Mouse (Mus musculus) myocyte (in vitro differentiated cells): ENCODE measurements at regions not wholly inside any gene's neighbourhood (a gene's known extent, or its start where the extent isn't known, plus 50 kb on each side); places are given as distances from the start of the nearest gene placed in this dataset.

Experiments
- H3K27me3 ChIP-seq: one replicate; pipeline ENCODE4 v1.6.1; 2011; ENCODE audit not compliant: control insufficient read depth, insufficient read depth, insufficient read length
- H3K36me3 ChIP-seq: one replicate; pipeline ENCODE4 v1.6.1; 2011; ENCODE audit not compliant: control insufficient read depth, insufficient read depth
- H3K4me2 ChIP-seq: one replicate; pipeline ENCODE4 v1.6.1; 2011; ENCODE audit warnings: low read depth, control low read depth
- H3K4me3 ChIP-seq: one replicate; pipeline ENCODE4 v1.5.1; 2011; ENCODE audit warnings: mild to moderate bottlenecking, control low read depth, moderate library complexity
- H3K79me2 ChIP-seq: one replicate; pipeline ENCODE4 v1.6.1; 2011; ENCODE audit not compliant: control insufficient read depth, insufficient read depth
- H3ac ChIP-seq: one replicate; pipeline ENCODE4 v1.6.1; 2011; ENCODE audit not compliant: control insufficient read depth, insufficient read length
- CEBPB ChIP-seq: IDR thresholded peaks from 2 replicates; pipeline ENCODE4 v1.6.1; 2011; ENCODE audit warnings: mild to moderate bottlenecking, moderate library complexity; ENCODE audit not compliant: poor library complexity, insufficient read depth, severe bottlenecking
- E2F4 ChIP-seq: IDR thresholded peaks from one replicate; pipeline ENCODE4 v1.6.1; 2011; ENCODE audit warnings: mild to moderate bottlenecking, control low read depth, moderate library complexity; ENCODE audit not compliant: insufficient read depth
- MAX ChIP-seq: IDR thresholded peaks from one replicate; pipeline ENCODE4 v1.6.1; 2011; ENCODE audit warnings: low read depth, mild to moderate bottlenecking, control low read depth
- MYOD1 ChIP-seq, 3 experiments: IDR thresholded peaks; one replicate each; pipeline ENCODE4 v1.6.1; 2011; ENCODE audit warnings: control low read depth in 2 of 3, low read depth in 2 of 3, mild to moderate bottlenecking in 2 of 3, moderate library complexity in 1 of 3; ENCODE audit not compliant: insufficient read length in 2 of 3, control insufficient read depth in 1 of 3
- MYOG ChIP-seq, 3 experiments: IDR thresholded peaks; one replicate each; pipeline ENCODE4 v1.6.1; 2011; ENCODE audit warnings: control low read depth in 2 of 3, low read depth in 2 of 3, mild to moderate bottlenecking in 2 of 3; ENCODE audit not compliant: insufficient read length in 2 of 3, control insufficient read depth in 1 of 3, insufficient read depth in 1 of 3
- POLR2A ChIP-seq: IDR thresholded peaks from one replicate; pipeline ENCODE4 v1.6.1; 2011; ENCODE audit warnings: low read depth, mild to moderate bottlenecking, control low read depth, moderate library complexity; ENCODE audit not compliant: insufficient read length
- POLR2AphosphoS2 ChIP-seq: IDR thresholded peaks from one replicate; pipeline ENCODE4 v1.6.1; 2011; ENCODE audit warnings: low read depth, control low read depth; ENCODE audit not compliant: insufficient read length
- REST ChIP-seq: IDR thresholded peaks from one replicate; pipeline ENCODE4 v1.6.1; 2011; ENCODE audit warnings: mild to moderate bottlenecking, control low read depth, moderate library complexity; ENCODE audit not compliant: insufficient read depth, insufficient read length
- SRF ChIP-seq: IDR thresholded peaks from one replicate; pipeline ENCODE4 v1.6.1; 2011; ENCODE audit warnings: low read depth; ENCODE audit not compliant: control insufficient read depth, insufficient read length
- TCF12 ChIP-seq: IDR thresholded peaks from one replicate; pipeline ENCODE4 v1.6.1; 2011; ENCODE audit warnings: mild to moderate bottlenecking, control low read depth; ENCODE audit not compliant: poor library complexity, insufficient read depth, severe bottlenecking
- TCF3 ChIP-seq: IDR thresholded peaks from one replicate; pipeline ENCODE4 v1.6.1; 2011; ENCODE audit warnings: low read depth, control low read depth; ENCODE audit not compliant: insufficient read length
- USF1 ChIP-seq: IDR thresholded peaks from one replicate; pipeline ENCODE4 v1.6.1; 2011; ENCODE audit warnings: low read depth, mild to moderate bottlenecking, control low read depth, moderate library complexity

GRCm38 (mm10) chr1:76024650-76025049, 478.6 kb downstream of the Slc4a3 start:
- no peaks in the 10 kb centered on the region for H3K27me3 ChIP-seq
- no peak overlapping the region for H3K4me3 ChIP-seq
- no peaks in the 10 kb centered on the region for H3K36me3 ChIP-seq
- no peaks in the 10 kb centered on the region for H3K79me2 ChIP-seq
- H3K4me2 ChIP-seq, result no peak overlapping the region
- TF ChIP-seq E2F4 (no peak), MYOD1 (IDR thresholded peaks at IDR 0.05; ENCODE audit: control insufficient read depth in 1 of 3, insufficient read length in 2 of 3, low read depth in 2 of 3) (no peak), POLR2AphosphoS2 (no peak), POLR2A (no peak), MAX (no peak), USF1 (no peak), SRF (no peak), TCF3 (no peak), REST (no peak), TCF12 (no peak), CEBPB (no peak), MYOG (IDR thresholded peaks at IDR 0.05; ENCODE audit: control insufficient read depth in 1 of 3, insufficient read depth in 1 of 3, insufficient read length in 2 of 3, low read depth in 2 of 3) (no peak)
- no peak overlapping the region for H3ac ChIP-seq

GRCm38 (mm10) chr1:76025389-76025788, 479.3 kb downstream of the Slc4a3 start:
- Histone ChIP-seq H3K4me3 (no peak overlapping the region), H3K79me2 (no peaks in the 10 kb centered on the region), H3ac (no peak overlapping the region), H3K27me3 (no peaks in the 10 kb centered on the region), H3K36me3 (no peaks in the 10 kb centered on the region), H3K4me2 (no peak overlapping the region)
- TF ChIP-seq MYOG (IDR thresholded peaks at IDR 0.05; ENCODE audit: control insufficient read depth in 1 of 3, insufficient read depth in 1 of 3, insufficient read length in 2 of 3, low read depth in 2 of 3) (no peak), SRF (no peak), USF1 (no peak), REST (no peak), CEBPB (no peak), MYOD1 (IDR thresholded peaks at IDR 0.05; ENCODE audit: control insufficient read depth in 1 of 3, insufficient read length in 2 of 3, low read depth in 2 of 3) (no peak), E2F4 (no peak), MAX (no peak)

GRCm38 (mm10) chr1:76029059-76029458, 483.0 kb downstream of the Slc4a3 start:
- Histone ChIP-seq H3ac (no peak overlapping the region), H3K36me3 (no peaks in the 10 kb centered on the region), H3K4me3 (no peak overlapping the region), H3K79me2 (no peaks in the 10 kb centered on the region), H3K27me3 (no peaks in the 10 kb centered on the region), H3K4me2 (no peak overlapping the region)
- TF ChIP-seq POLR2AphosphoS2, result no peak
- no peak for TF ChIP-seq MYOG (IDR thresholded peaks at IDR 0.05; ENCODE audit: control insufficient read depth in 1 of 3, insufficient read depth in 1 of 3, insufficient read length in 2 of 3, low read depth in 2 of 3)

GRCm38 (mm10) chr1:76031171-76031922, 485.3 kb downstream of the Slc4a3 start:
- no peak for TF ChIP-seq POLR2AphosphoS2
- TF ChIP-seq MYOG (IDR thresholded peaks at IDR 0.05; ENCODE audit: control insufficient read depth in 1 of 3, insufficient read depth in 1 of 3, insufficient read length in 2 of 3, low read depth in 2 of 3), result no peak
- no peak for TF ChIP-seq TCF12
- TF ChIP-seq POLR2A, result no peak
- no peak for TF ChIP-seq SRF
- TF ChIP-seq E2F4, result no peak
- TF ChIP-seq TCF3, result no peak
- no peak for TF ChIP-seq REST
- Histone ChIP-seq H3K36me3 (no peaks in the 10 kb centered on the region), H3K4me2 (no peak overlapping the region), H3K79me2 (no peaks in the 10 kb centered on the region), H3K27me3 (no peaks in the 10 kb centered on the region), H3K4me3 (no peak overlapping the region), H3ac (no peak overlapping the region)

DNA sequence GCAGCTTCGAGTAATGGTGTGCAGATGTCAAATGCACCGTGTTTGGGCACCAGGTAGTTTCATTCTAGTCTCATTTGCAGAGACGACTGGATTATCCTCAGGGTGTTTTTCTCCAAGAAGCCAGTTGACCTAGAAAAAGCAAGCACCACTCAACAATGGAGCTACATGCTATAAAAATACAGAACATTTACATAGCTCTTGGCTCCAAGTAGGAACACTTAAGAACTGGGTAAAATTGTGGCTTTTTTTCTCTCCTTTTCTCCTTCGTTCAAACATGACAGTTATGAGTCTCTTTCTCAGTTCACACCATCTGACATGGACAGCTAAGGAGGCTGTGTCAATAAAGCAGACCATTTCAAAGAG, 485.8 kb downstream of the Slc4a3 start:
- H3K4me3 ChIP-seq, result no peak overlapping the region
- no peaks in the 10 kb centered on the region for H3K79me2 ChIP-seq
- no peak for TF ChIP-seq SRF
- no peak for TF ChIP-seq TCF3
- TF ChIP-seq USF1, result no peak
- no peak for TF ChIP-seq CEBPB
- TF ChIP-seq MYOG (IDR thresholded peaks at IDR 0.05; ENCODE audit: control insufficient read depth in 1 of 3, insufficient read depth in 1 of 3, insufficient read length in 2 of 3, low read depth in 2 of 3), result no peak
- TF ChIP-seq TCF12, result no peak
- no peak for TF ChIP-seq POLR2A
- TF ChIP-seq POLR2AphosphoS2, result no peak
- TF ChIP-seq E2F4, result no peak
- no peak for TF ChIP-seq MYOD1 (IDR thresholded peaks at IDR 0.05; ENCODE audit: control insufficient read depth in 1 of 3, insufficient read length in 2 of 3, low read depth in 2 of 3)
- no peak for TF ChIP-seq MAX
- no peak for TF ChIP-seq REST
- no peaks in the 10 kb centered on the region for H3K36me3 ChIP-seq
- no peaks in the 10 kb centered on the region for H3K27me3 ChIP-seq
- H3K4me2 ChIP-seq, result no peak overlapping the region
- H3ac ChIP-seq, result no peak overlapping the region
